Mouse (Mus musculus): ENCODE data around the gene Ngef.

The Ngef gene

GRCm38 (mm10) chr1:87573800-87574215, at the start of gene Ngef:
Gene Ngef, minus strand, starts transcription at chr1:87573870.
- DNase-seq (ENCODE audit: low read depth, low spot score), result no peak

DNA sequence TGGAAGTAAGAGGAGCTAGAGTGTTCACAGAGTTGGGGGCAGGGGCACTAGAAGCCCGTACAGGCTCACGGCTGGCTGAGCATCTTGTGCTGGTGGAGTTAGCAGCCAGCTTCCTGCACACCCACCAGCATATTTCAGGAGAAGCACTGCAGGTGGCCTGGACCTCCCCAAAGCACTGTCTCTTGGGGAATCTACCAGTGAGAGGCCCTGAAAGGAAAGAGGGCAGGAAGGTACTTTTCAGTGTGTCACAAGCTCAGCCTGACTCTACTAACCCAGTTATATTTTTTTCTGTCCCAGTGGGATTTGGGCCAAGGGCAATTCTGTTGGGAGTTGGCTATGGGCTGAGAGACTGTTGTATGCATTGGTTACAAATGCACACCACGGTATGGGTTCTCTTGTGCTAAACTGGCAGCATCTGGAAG, 48.2 kb upstream of the Ngef start:
- DNase-seq (ENCODE audit: low read depth, low spot score), result no peak

DNA sequence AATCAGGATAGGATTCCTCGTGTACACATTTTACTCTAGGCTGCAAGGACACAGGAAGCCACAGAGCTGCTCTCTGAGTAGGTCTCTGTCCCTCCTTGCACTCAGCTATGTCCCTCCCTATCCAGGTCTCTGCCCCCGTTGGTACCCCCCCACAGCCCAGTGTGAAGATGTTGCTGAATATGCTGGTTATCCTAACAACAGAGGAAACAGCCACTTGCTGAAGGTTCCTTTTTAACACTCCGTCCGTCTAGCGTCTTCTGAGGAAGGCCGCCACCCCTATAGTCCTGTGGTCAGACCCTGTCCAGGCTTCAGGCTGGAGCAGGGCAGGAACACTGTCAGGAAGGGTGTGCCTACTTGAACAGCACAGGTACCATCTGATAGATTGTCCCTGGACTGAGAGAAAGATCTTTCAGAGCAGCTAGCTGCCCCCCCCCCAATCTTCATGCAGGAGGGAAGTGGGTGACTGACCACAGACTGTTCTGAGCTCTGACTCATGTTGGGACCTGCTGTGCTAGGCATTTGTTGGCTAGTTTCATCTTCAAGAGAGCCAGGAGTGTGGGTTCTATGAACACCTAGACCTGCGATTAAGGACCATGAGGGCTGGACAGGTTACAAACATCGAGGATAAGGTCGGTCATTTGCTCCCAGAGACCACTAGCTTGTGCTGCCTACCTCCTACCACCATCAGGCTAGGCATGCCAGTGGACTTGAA, 47.6 kb upstream of the Ngef start:
- DNase-seq (ENCODE audit: low read depth, low spot score), result no peak

- no peak for DNase-seq (ENCODE audit: low read depth, low spot score)
Observed at GRCm38 (mm10) chr1:87620693-87621092, 47.0 kb upstream of the Ngef start.

DNA sequence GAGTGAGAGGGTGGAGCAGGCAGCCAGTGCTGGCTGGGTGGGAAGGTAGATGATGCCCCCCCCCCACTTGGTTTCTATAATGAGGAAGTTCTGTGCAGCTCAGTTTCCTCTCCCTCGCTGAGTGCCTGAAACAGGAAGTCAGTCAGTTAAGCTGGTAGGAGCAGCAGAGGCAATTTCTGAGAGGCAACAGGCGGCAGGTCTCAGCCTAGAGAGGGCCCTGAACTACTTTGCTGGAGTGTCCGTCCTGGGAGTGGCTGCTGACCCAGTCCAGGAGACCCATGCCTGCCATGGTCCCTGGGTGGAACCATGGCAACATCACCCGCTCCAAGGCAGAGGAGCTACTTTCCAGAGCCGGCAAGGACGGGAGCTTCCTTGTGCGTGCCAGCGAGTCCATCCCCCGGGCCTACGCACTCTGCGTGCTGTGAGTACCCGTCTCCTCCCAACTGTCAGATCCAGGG, 46.6 kb upstream of the Ngef start, which contains the start of gene Inpp5d:
Gene Inpp5d (plus strand): TSS at position 102 of the 458 bp plus-strand sequence.
- DNase-seq (ENCODE audit: low read depth, low spot score), result no peak

DNA sequence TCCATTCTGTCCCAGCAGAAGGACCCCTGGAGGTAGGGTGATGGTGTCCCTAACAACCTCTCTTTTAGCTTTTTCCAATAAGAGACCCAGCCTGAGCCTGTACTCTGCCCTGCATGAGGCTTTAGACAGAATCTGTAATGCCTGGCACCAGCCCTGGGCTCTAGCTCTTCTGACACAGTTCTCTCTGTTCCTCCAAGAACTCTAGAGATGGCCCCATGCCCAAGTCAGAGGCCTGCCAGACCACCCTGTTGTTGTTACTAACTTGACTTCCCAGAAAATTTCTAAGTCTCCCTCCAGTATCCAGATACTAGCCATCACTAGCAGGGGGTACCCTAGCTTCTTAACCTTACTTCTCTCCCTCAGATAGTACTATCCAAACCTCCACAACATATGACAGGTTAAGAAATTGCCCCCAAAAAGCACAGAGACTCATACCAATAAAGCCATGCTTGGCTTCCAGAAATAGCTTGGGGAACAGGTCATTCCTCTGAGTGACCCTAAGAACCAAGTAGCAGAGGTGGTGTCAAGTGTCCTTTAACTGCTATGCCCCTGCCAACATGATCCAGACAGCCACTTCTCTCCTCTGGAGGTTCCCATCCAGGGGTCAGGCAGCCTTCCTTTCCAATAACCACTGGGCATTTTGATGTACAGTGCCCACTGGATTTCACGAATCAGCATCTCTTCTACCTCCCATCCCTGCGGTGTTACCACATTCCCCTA, 41.1 kb upstream of the Ngef start:
- no peak for DNase-seq (ENCODE audit: low read depth, low spot score)

GRCm38 (mm10) chr1:87608416-87609046, 34.9 kb upstream of the Ngef start:
- peak; percentile 34 for DNase-seq (ENCODE audit: low read depth, low spot score)

DNA sequence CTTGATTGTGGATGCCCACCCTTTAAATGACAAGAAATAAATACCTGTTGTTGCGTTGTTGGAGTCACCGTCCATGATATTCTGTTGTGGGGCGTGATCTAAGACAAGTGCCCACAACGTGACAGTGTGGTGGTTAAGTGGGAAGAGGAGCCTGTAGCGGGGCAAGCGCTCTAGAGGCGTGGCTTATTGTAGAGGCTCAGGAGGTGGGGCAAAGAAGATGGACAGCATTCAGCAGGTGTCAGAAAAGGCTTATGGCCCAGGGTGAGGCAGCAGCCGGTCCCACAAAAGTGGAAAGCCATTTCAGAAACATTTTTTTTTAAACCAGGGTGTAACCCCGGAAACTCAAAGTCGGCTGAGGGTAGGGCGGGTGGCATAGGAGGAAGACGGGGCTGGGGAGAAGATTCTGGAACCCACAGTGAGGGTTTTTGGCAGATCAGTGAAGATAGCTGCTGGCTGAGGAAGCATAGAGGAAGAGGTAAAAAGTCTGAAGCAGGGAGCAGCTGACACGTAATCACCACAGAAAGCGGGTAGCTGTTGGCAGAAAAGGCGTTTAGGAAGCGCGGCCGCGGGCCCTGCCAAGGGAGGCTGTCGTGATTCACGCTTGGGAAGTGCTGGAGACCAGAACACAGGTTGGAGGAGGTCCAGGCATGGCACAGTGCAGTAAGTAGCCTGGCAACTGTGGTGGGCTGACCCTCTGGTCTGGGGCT, 33.9 kb upstream of the Ngef start:
- DNase-seq (ENCODE audit: low read depth, low spot score), result no peak

- no peak for DNase-seq (ENCODE audit: low read depth, low spot score)
Observed at GRCm38 (mm10) chr1:87605296-87605695, 31.6 kb upstream of the Ngef start.

- no peak for DNase-seq (ENCODE audit: low read depth, low spot score)
Observed at GRCm38 (mm10) chr1:87603389-87603788, 29.7 kb upstream of the Ngef start.

DNA sequence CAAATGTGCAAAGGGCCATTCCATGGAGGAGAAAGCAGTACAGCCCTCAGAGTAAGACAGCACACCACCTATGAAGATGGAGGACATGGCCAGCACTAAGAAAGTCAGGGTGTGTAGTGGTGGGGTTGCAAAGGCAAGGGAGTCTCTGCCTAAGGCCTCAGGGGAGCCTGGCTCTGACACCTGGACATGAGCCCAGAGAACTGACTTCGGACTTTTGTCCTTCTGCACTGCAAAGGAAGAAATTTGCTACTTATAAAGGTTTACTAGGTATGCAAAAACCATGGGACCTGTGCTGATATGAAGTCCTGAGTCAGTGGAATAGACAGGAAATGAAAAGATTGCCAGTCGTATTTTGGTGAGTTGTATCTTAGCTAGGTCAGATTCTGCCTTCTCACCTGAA, 28.1 kb upstream of the Ngef start:
- DNase-seq (ENCODE audit: low read depth, low spot score), result no peak

DNA sequence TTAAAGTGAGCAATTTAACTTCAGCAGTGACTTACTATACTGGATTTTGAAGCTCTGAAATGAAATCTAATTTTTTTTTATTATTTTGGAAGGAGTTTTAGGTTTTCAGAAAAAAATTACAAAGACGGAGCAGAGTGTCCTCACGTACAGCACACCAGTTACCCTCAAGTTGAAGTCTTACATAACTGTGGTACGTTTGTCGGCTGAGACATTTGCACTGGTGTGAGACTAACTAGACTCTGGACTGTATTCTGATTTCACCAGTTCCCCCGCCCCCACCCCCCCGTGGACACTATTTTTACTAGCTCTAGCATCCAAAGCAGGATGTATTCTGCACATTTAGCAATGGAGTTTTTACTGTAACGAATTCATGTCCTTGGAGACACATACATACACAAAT, 26.9 kb upstream of the Ngef start:
- DNase-seq (ENCODE audit: low read depth, low spot score), result no peak

- no peak for DNase-seq (ENCODE audit: low read depth, low spot score)
Observed at GRCm38 (mm10) chr1:87594671-87595070, 21.0 kb upstream of the Ngef start.

DNA sequence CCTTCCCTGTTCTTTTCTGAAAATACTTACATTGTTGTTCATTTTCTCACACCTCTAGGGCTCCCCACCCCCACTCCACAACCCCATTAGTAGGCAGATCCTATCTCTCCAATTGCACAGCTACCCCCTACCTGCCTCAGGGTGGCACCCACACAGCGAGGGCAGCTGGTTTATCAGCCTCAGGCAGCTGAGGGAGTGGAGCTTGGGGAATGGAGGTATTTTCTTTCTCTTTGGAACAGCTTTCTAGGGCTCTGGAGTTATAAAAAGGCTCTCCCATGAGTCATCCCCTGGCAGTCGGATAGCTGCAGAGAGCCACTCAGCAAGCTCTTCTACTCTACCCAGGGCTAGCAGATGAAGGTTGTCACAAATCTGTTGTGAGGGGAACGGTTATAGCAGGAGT, 20.6 kb upstream of the Ngef start:
- no peak for DNase-seq (ENCODE audit: low read depth, low spot score)

- DNase-seq (ENCODE audit: low read depth, low spot score), result no peak
Observed at GRCm38 (mm10) chr1:87589980-87590379, 16.3 kb upstream of the Ngef start.

GRCm38 (mm10) chr1:87589162-87589561, 15.5 kb upstream of the Ngef start:
- no peak for DNase-seq (ENCODE audit: low read depth, low spot score)

- no peak for DNase-seq (ENCODE audit: low read depth, low spot score)
Observed at GRCm38 (mm10) chr1:87580824-87581223, 7.2 kb upstream of the Ngef start.

- DNase-seq (ENCODE audit: low read depth, low spot score), result no peak
Observed at GRCm38 (mm10) chr1:87578965-87579364, 5.3 kb upstream of the Ngef start.

GRCm38 (mm10) chr1:87574785-87575184, 1.1 kb upstream of the Ngef start:
- DNase-seq (ENCODE audit: low read depth, low spot score), result no peak

DNA sequence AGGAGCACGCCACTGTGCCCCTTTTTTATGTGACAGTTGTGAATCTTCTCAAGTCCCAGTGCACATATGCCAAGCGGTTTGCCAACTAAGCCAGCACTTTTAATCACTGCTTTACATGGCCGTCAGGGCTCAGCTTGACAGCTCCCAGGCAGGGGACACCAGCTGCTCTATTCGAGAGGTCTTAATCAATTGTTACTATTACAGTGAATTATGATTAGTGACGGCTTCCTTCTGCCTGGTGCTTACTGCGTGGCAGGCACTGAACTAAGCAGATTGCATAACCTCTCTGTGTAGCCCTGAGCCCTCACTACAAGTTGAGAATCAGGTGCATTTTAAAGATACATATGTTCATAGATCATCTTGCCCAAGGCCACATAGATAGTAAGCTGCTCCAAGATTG, 683 bp upstream of the Ngef start:
- DNase-seq (ENCODE audit: low read depth, low spot score), result peak; percentile 39

DNA sequence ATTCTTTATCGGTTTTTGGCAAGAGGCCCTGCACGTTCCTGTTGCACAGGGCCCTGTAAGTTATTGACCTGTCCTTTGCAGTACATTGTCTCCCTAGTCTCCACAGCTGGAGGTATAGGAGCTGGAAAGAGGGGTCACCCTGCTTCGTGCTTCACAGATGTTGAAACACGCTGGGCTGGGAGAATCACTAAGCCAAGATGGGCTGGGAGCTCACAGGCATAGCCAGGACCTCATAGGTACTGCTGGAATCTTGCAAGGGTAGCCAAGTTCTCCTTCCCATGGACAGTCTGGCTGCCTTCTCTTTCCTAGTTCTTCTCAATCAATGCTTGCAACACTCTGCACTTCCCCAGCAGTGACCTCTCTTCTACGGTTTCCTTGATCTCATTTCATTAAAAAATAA, 409 bp downstream of the Ngef start:
- no peak for DNase-seq (ENCODE audit: low read depth, low spot score)

DNA sequence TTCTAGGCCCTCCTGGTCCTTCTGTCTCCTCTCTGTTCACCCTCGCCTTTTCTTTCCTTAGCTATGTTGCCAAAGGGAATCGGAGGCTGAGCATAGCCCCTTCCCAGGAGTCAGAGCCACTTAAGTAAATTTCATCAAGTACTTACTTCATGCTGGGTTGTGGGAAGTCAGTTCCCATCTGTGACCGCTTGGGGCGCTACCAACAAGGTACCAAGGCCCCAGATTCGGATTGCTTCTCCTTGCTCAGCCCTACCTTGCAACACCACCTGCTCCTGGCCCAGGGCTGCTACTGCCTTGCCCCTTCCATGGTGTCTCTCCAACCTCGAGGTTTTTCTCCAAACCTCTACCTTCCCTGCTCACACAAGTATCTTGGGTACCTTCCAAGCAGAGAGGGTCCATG, 5.3 kb downstream of the Ngef start:
- DNase-seq (ENCODE audit: low read depth, low spot score), result no peak
